Mouse (Mus musculus) cerebellum, adult 9-10 months (tissue): ENCODE measurements around the gene Med20.

ENCODE experiments used
- DNase-seq: peaks from one replicate; pipeline ENCODE4 v3.0.0; 2022

Med20 gene

DNA sequence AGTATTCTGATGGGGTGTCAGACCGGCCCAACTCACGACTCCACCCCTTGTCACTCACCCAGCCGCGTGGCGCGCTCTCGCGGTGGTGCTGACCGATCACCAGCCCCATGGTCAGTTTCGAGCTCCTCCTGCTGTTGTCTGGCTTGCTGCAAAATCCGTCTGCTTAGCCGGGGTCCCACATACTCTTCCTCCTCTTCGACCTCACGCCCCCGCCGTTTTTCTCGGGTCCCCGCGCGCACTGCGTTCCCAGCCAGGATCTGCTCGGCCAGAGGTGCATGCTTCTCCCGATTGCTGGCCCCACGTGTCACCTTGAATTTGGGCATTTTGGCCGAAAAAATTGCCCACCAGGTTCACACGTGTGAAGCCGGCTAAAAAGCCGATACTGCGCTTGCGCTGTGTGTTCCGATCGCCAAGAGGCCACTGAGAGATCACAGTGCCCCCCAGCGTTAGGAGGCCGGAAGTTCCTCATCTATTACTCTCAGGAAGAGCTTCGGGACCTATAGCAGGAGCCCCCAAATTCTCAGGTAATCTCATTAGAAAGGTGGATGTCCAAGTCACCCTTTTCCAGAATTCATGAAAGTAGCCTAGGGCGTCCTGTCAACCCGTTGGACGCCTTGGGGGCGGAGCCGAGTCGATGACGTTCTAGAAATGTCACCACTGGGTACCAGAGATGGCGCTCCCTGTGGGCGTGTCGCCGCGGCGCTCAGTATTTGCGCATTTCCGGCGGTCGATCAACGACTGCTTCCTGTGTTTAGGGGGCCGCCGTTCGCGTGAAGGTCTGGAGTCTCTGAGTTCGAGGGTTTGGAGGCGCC, at the start of gene Med20, which contains the start of the genes Bysl and Gm20517:
Med20 (plus strand) TSS at position 734 of the 812 bp plus-strand sequence.
Bysl (minus strand) TSS at position 644 of the 812 bp plus-strand sequence.
Gm20517 (plus strand) TSS at position 741 of the 812 bp plus-strand sequence.
- peak; percentile 96 for DNase-seq

DNA sequence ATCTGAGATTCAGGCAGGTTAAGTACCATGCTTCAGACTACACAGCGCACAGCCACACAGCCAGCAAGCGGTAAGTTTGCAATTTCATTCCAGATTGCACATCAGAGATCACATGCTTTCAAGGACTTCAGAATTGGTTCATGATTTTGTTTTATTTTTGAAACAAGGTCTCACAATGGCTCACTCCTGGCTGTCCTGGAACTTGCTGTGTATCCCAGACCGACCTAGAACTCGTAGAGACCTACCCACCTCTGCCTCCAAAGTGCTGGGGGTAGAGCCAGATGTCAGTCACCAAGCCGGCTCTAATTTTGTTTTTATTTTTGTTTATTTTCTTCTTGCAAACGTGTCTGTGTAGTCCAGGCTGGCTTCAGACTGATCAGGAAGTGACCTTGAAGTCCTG, 48.5 kb upstream of the Med20 start:
- DNase-seq, result no peak

DNA sequence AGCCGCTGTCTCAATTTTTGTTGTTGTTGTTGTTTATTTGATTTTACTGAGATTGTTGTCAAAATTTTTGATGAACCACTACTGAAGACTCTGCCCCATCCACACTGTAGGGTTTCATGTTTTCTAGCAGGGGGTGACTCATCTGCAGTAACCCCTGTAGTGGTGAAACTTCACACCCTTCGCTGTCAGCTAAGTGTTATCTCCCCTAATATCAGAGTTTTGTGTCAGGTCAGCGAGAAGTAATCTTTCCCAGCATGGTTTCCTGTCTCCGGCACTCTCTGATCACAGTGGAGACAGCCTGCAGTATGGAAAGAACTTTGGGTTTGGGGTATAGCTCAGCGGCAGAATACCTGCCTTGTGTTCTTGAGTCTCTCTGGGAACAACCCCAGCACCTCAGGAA, 46.8 kb upstream of the Med20 start:
- no peak for DNase-seq

DNA sequence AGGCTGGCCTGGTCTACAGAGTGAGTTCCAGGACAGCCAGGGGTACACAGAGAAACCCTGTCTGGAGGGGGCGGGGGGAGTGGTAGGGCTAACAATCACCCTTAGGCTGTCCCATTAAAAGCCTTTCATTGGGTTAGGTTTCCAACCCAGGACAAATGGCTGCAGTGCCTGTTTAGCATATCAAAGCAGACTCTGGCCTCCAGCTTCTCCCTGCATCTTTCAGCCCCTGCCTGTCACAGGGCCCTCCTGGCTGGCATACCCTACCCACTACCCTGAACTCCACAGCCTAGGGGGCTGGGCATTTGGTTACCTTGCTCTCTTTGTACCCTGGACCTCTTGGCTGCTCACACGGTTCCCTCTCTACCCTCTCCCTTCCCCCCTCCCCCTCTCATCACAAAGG, 45.2 kb upstream of the Med20 start:
- DNase-seq, result no peak

DNA sequence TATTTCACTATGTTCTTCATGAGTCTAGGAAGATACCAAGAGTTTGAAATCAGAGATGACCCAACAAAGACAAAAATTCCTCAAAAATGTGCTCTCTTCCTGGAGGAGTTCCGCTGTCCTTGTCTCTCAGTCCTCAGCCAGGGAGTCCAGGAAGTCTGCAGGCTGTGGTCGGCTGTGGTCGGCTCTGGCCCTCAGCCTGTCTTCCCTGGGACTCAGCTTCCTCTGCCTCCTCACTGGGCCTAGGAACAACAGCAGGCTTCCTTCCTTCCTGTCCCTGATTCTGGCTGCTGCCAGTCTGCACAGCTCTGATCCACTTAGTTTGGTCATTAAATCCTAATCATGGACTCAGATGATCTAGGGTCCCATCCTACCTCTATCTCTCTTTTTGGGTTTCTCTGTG, 44.1 kb upstream of the Med20 start:
- DNase-seq, result no peak

DNA sequence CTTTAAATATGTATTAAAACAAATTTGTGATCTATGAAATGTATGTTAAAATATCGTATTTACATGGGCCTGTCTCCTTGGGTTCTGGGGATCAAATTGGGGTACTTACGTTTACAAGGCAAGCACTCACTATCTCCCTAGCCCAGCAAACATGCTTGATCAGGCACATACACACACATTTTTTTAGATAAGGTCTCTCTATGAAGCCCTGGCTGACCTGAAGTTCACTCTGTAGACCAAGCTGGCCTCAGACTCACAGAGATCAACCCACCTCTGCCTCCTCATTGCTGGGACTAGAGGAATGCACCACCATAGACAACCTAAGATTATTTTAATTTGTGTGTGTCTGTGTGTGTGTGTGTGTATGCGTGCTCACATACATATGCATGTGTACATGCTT, 43.0 kb upstream of the Med20 start:
- DNase-seq, result no peak

DNA sequence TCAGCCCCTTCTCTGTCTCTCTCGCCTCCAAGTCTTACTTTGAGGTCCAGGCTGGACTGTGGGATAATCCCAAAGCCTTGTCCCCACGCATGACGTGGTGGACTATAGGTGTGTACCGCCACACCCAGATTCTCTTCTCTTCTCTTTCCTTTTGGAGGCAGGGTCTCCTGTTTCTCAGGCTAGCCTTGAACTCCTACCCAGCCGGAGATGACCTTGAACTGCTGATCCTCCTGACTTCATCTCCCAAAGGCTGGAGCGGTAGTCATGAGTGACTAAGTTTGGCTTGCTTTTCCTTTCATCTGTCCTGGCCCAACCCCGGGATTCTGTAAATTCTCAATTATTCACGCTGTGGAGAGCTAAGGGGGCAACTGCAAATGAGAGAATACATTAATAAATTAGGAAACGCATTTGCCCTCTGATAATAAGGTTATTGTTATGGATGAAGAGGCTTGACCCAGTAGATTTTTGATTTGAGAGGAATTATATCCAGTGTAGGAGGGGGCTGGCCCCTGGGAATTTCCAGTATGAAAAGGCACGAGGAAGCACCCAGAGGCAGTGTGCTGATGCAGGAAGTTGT, 42.3 kb upstream of the Med20 start:
- DNase-seq, result no peak

DNA sequence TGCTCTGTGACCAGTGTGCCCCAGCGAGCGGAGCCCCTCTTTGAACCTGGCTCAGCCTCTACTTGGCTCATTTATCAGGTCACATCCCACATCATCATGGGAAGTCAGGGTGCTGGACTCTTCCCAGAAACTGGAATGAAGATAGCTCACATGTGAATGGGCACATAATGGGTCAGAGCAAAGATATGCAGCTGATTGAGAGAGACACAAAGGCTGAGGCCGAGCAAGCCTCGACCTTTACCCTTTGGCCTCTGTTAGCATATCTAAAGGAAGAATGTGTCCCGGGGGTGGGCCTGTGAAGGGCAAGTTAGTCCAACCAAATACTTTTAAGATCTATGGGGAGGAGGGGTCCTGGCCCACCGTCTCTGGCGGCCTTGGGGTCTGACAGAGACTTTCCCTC, 39.8 kb upstream of the Med20 start:
- DNase-seq, result no peak

DNA sequence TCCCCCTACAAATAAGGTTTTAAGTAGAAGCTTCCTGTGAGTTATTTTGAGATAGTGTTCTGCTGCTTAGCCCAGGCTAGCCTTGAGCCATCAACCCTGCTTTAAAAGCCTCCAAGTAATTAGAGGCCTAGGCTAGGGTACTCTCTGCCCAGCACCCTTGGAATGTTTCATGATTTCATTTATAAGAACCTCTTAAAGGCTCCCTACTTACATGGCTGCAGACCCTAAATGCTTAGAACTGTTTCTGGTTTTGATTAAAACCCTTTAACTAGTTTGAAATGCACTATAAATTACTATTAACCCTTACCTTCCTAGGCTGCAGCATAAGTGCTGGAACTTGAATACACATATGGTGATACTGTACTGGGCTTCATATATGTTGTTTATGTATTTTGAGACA, 38.9 kb upstream of the Med20 start:
- no peak for DNase-seq

DNA sequence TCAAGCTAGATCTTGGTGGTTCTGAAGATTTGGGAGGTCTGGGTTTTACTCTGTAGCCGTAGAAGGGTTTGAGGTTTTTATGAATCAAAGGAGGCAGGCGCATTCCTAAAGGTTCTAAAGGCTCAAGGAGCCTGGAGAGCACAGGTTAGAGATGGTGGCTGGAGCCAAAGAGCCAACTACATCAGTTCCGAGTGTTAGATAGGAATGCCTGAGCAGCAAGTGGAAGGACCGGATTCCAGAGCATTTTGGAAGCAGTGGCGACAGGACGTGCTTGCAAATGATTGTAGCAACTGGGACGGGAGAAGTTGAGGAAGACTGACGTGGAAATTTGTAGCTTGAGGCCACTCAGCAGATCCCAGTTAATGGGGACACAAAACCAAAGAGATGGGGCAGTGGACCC, 37.4 kb upstream of the Med20 start:
- no peak for DNase-seq

DNA sequence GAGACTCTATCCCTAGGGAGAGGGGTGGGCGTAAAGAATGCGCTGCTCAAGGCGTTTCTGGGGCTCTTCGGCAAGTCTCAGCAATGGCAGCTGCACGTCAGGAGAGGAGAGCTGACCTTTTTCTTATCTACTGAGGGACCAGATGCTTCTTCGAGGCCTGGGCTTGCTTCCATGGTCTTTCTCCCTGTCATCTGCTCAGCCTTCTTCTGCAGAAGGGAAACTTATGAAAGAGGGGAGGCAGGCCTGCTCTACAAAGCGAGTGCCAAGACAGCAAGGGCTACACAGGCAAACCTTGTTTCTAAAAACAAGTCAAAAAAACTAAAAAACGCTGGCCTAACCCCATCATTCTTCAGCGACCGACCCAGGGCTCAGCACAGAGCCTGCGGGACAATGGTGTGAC, 36.6 kb upstream of the Med20 start:
- DNase-seq, result no peak

DNA sequence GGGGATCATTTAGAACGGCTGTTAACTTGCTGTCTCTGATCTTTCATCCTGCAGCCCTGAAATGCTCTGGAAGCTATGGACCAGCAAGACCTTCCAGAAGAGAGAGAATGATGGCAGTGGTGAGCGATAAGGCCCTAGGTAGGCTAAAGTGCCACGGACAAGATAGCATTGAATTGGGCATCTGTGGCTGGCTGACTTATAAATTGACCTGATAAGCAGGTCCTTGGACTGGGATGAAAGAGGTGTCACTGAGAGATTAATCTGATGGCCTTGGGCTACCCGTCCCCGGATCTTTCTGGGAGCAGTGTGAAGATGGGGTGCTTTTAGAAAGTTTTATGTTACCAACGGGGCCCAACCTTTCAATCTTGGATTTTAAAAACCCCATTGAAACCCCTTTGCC, 32.7 kb upstream of the Med20 start:
- DNase-seq, result no peak

DNA sequence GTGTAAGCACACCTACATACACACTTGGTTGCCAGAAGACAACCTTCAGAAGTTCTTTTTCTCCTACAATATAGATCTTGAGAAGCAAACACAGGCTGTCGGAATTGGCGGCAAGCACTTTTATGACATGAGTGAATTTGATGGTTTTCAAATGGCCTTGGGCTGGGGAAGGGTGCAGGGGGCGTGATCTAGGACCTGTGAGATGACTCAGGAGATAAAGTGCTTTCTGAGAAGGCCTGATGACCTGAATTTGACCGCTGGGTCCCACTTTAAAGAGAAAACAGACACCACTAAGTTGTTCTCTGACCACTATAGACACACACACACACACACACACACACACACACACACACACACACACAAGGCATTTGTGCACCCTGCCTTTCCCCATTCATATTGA, 30.4 kb upstream of the Med20 start:
- DNase-seq, result no peak

DNA sequence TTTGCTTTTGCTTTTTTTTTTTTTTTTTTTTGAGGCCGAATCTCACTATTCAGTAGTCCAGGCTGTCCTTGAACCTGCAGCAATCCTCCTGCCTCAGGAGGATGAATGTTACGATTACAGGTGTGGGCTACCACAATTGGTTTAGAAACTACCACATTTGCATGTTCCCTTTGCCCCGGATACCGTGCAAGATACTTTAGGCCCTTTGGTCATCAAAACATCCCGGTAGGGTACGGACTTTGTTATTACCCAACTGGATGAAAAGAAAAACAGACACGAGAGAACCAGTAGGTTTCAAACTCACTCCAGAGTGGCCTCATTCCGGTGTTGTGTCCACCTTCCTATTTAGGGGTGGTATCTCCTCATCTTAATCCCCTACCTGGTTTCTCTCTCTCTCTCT, 22.9 kb upstream of the Med20 start:
- no peak for DNase-seq

DNA sequence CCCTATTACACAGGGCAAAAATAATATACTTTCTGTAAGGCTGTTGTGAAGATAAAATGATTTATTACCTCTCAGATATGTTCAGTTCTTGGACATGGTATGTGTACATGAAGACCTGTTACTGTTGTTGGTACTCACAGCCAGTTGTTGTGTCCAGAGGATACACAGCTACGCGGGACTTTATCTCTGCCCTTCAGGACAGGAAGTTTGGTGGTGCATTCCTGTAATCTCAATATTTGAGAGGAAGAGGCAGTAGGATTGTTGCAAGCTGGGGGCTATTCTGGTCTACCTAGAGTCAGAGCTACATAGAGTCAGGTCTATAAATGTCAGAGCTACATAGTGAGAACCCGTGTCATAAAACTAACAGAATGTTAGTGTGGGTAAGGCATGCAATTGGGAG, 20.3 kb upstream of the Med20 start:
- DNase-seq, result no peak

DNA sequence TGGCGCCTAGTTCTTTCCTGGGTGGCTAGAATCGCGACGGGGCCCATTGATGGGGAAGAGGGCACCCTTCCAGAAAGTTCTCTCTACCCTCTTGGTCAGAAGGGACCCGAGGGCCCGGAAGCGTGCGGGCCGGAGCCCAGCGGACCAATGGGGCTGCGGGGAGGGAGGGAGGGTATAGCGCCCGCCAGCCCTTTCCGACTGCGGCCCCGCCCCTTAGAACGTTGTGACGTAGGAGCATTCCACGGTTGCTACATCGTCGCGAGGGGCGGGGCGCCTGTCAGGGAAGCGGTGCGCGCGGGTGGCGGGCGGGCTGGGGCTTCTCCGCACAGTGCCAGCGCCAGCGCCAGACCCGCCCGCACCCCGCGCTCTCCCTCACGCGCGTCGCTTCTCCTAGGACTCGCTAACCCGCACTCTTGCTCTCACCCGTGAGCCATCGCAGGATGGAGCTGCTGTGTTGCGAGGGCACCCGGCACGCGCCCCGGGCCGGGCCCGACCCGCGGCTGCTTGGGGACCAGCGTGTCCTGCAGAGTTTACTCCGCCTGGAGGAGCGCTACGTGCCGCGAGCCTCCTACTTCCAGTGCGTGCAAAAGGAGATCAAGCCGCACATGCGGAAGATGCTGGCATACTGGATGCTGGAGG, 18.0 kb upstream of the Med20 start:
- peak; percentile 88 for DNase-seq

DNA sequence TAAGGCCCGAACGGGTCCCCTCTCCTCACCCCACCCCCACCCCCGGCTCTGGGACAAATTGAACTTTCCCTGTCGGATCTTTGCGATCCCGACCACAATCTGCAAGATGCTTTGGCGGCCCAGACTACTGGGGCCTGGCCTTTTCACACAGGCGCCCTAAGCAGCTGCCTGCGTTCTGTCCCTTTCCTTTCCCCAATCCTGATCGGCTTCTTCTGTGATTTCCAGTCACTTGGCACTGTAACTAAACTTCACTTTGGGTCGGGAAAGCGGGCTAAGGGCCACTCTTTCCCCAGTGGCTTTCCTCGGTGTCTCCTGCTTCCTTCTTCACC, 17.6 kb upstream of the Med20 start:
- DNase-seq, result peak; percentile 36

DNA sequence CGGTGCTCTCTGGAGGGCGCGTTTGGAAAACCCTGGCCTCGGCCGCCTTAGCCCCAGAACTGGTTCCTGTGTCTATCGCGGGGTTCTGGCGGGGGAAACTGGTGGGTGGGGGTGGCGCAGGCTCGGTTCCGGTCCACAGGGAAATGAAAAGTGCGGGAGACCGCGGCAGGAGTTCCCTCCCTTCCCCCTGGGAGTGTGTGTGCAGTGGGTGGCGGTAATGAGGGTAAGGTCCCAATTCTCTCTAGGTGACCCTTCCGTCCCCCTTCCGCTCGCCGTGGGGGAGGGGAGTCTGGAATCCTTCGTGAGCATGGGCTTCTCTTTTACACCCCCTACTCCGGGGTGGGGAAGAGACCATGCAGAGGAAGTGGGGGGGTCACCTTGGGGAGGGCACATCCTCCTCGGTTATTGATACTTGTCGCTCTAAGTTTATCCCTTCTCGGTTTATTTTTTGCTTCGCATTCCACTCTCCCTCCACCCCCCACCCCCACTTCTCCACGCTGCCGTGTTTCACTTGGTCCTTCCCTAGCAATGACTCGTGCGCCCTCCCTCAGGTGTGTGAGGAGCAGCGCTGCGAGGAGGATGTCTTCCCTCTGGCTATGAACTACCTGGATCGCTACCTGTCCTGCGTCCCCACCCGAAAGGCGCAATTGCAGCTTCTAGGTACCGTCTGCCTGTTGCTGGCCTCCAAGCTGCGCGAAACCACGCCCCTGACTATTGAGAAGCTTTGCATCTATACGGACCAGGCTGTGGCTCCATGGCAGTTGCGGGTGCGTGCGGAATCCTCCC, 17.0 kb upstream of the Med20 start:
- peak; percentile 58 for DNase-seq

DNA sequence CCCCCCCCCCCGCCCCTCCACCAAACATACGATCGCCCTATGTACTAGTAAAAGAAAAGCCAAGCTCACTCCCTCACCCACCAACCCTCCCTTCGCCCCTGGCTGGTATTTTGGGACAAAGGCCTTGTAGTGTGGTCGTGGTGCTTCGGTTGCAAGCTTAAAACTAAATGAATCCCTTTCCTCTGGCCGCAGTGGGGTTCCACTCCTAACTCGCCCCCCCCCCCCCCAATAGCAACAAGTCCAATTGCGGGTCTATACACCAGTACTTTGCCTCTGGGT, 16.5 kb upstream of the Med20 start:
- DNase-seq, result no peak

DNA sequence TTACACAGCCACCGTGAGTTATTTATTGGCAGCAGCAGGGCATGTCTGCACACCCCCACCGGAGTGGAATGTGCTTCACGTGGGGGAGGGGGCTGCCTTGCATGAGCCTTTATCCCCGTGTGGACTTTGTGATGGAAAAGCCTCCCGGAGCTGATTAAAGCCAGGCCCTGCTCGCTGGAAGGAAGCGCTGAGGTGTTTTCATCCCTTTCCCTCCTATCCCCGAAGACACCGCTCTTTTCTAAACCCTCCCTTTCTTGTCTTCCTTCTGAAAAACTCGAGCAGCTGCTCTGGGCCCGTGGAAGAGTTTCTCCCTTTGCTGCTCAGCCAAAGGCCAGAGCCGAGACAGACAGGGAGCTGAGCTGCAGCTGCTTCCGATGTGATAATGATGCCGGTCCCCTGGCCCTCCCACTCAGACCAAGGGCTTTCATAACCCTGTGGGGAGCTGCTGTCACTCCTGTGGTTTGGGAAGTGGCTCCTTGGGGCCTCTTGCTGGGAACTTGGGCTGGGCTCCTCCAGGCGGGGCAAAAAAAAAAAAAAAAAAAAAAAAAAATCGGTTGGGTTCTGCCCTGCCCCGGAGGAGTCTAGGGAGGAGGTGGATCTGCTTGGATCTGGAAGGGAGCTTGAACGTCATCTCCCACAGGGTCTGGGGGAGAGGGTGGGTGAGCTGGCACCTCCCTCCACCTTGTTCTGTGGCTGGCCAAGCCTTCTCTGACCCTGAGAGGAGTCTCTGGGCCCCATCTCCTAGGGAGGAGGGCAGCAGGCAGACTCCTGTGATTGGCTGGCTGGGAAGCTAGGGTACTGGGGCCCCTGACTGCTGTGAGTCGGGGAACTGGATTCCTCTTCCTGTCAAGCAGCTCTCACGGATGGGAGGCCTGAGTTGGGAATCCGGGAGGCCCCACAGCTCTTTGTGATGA, 15.9 kb upstream of the Med20 start:
- DNase-seq, result peak; percentile 19

DNA sequence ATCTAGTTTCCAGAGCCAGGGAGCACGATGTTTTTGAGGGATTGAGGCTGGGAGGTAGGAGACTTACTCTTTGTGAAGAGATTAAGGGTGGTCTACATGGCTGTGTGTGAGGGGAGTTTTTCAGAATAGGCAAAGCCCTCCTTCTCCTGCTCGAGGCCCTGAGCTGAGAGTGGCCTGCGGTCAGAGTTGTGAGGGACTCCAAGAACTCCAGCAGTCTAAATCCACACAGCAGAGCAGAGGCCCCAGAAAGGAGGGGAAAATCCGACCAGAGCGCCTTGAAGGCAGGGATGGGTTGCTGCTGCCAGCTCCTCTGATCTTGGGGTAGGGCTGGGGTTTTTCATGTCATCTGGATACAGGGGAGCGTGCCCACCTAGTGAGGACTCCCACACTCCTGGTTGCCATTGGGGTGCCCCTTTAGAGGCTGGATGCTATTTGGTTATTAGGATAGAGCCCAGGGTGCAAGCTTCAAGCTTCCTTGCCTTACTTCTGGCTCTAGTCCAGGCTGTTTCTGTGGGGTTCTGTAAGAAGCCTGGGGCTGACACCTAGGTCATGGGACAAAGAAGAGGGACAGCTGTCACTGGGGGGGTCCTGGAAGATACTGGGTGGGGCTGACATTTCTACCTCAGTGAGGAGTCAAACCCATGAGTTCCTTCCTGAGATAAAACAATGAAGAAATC, 15.1 kb upstream of the Med20 start:
- peak; percentile 19 for DNase-seq

DNA sequence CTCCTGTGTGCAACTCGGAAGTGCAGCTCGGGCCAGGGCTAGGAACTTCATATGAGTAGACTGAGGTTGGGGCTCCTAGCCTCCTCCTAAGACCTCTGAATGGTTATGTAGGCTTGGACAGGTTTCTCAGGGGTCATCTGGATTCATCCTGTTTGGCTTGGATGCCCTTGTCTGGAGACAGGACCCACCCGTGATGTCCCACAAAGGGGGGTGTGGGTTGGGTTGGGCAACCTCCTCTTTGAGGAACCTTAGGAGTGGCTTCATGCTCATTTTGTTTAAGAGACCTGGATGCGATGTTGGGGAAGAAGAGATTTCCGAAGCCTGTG, 14.6 kb upstream of the Med20 start:
- no peak for DNase-seq
